Mouse (Mus musculus): Measurements from ENCODE around the gene Inip. TPM values are rescaled to one million over a fixed set of nuclear protein-coding genes. Genes with fewer than 3 reads are reported as not detected.
A peak's percentile ranks its signal among the peaks of the same experiment; 100 is the strongest.

Gene Inip
- polyA plus RNA-seq, 1 experiment = 4.1 TPM

GRCm38 (mm10) chr4:59789015-59789414 lies 12.4 kb downstream of the Inip start:
- Histone ChIP-seq H3K4me3 (ENCODE audit: low read depth, low read length) (no peak overlapping the region), H3K36me3 (ENCODE audit: control insufficient read depth, insufficient read depth, low read length) (no peaks in the 10 kb centered on the region), H3K27me3 (ENCODE audit: control insufficient read depth, insufficient read depth, low read length) (no peaks in the 10 kb centered on the region), H3K4me1 (ENCODE audit: control insufficient read depth, insufficient read depth, insufficient read length, low read length) (no peaks in the 10 kb centered on the region), H3K27ac (ENCODE audit: insufficient read depth, low read depth, low read length) (no peak overlapping the region)
- TF ChIP-seq CTCF (IDR thresholded peaks at IDR 0.05; ENCODE audit: extremely low read depth, insufficient read length, insufficient replicate concordance, low read depth, low read length) (no peak), POLR2A (IDR thresholded peaks at IDR 0.05; ENCODE audit: low read depth, low read length) (no peak)

DNA sequence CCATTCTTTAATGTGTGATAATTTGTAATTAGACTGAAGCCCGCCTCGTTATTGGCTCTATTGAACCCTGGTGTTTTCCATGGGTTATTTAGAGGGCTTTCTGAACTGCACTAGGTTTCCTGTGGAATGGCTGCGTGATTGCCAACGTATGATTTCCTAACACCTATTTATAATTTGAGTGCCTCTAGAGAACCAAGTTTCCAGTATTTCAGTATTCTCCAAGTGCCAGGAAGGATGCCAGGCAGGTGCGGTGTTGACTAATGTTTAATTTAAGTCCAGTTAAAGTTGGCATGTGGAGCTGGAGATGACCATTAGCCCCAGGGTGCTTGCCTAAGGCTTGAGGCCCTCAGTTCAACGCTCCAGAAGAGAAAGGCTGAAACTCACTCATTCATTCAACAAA lies 14.3 kb downstream of the Inip start:
- H3K4me3 ChIP-seq (ENCODE audit: low read depth, low read length) = no peak overlapping the region
- 62% methylated on average over 6 of the region's 6 CpGs for WGBS

GRCm38 (mm10) chr4:59786661-59787060 lies 14.7 kb downstream of the Inip start:
- Histone ChIP-seq H3K4me3 (ENCODE audit: low read depth, low read length) (no peak overlapping the region), H3K36me3 (ENCODE audit: control insufficient read depth, insufficient read depth, low read length) (no peaks in the 10 kb centered on the region), H3K4me1 (ENCODE audit: control insufficient read depth, insufficient read depth, insufficient read length, low read length) (no peaks in the 10 kb centered on the region), H3K27me3 (ENCODE audit: control insufficient read depth, insufficient read depth, low read length) (no peaks in the 10 kb centered on the region), H3K27ac (ENCODE audit: insufficient read depth, low read depth, low read length) (no peak overlapping the region)
- TF ChIP-seq CTCF (IDR thresholded peaks at IDR 0.05; ENCODE audit: extremely low read depth, insufficient read length, insufficient replicate concordance, low read depth, low read length) (peak; percentile 95), POLR2A (IDR thresholded peaks at IDR 0.05; ENCODE audit: low read depth, low read length) (no peak)
- under 1% methylated on average over 7 of the region's 7 CpGs for WGBS

More for the DNA sequence above, 14.3 kb downstream of the Inip start:
- TF ChIP-seq POLR2A (IDR thresholded peaks at IDR 0.05; ENCODE audit: low read depth, low read length) (no peak), CTCF (IDR thresholded peaks at IDR 0.05; ENCODE audit: extremely low read depth, insufficient read length, insufficient replicate concordance, low read depth, low read length) (no peak)
- no peak overlapping the region for H3K27ac ChIP-seq (ENCODE audit: insufficient read depth, low read depth, low read length)
- no peaks in the 10 kb centered on the region for H3K36me3 ChIP-seq (ENCODE audit: control insufficient read depth, insufficient read depth, low read length)
- no peaks in the 10 kb centered on the region for H3K27me3 ChIP-seq (ENCODE audit: control insufficient read depth, insufficient read depth, low read length)
- H3K4me1 ChIP-seq (ENCODE audit: control insufficient read depth, insufficient read depth, insufficient read length, low read length) = no peaks in the 10 kb centered on the region

GRCm38 (mm10) chr4:59785412-59785811 lies 16.0 kb downstream of the Inip start:
- WGBS = 22% methylated on average over 2 of the region's 2 CpGs
- Histone ChIP-seq H3K36me3 (ENCODE audit: control insufficient read depth, insufficient read depth, low read length) (no peaks in the 10 kb centered on the region), H3K27me3 (ENCODE audit: control insufficient read depth, insufficient read depth, low read length) (no peaks in the 10 kb centered on the region), H3K27ac (ENCODE audit: insufficient read depth, low read depth, low read length) (no peak overlapping the region), H3K4me1 (ENCODE audit: control insufficient read depth, insufficient read depth, insufficient read length, low read length) (no peaks in the 10 kb centered on the region), H3K4me3 (ENCODE audit: low read depth, low read length) (no peak overlapping the region)
- TF ChIP-seq POLR2A (IDR thresholded peaks at IDR 0.05; ENCODE audit: low read depth, low read length) (no peak), CTCF (IDR thresholded peaks at IDR 0.05; ENCODE audit: extremely low read depth, insufficient read length, insufficient replicate concordance, low read depth, low read length) (no peak)

DNA sequence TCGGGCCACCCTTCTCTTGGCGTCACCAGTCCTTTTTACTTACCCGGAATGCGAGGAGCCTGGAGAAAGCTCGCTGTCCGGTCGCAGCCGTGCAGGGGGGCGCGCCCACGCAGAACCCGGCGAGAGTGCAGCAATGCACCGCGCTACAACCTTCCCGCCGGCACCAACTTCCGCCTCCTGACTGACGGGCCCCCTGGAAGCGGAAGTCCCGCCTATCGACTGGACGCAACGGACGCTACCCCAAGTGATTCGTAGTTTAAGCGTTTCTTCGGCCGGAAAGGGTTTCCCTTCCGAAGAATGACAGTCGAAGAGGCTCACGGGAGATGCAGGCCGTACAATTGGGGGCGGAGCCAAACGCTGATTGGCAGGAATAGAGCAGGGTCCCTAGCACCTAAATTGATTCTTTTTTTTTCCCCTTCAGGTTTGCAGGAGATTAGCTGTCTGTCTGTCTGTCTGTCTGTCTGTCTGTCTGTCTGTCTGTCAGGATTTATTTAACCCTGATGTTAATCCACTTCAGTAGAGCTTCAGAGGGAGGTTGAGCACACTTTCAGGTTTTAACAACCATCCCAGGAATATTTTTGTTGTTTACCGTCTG lies 17.6 kb downstream of the Inip start:
- H3K27ac ChIP-seq (ENCODE audit: insufficient read depth, low read depth, low read length) = 0 out of 2 replicates have a peak overlapping the region, but pooled peaks have one; percentile 19
- H3K4me1 ChIP-seq (ENCODE audit: control insufficient read depth, insufficient read depth, insufficient read length, low read length) = no peaks in the 10 kb centered on the region
- under 1% methylated on average over 36 of the region's 36 CpGs for WGBS
- no peaks in the 10 kb centered on the region for H3K36me3 ChIP-seq (ENCODE audit: control insufficient read depth, insufficient read depth, low read length)
- H3K27me3 ChIP-seq (ENCODE audit: control insufficient read depth, insufficient read depth, low read length) = no peaks in the 10 kb centered on the region
- TF ChIP-seq CTCF (IDR thresholded peaks at IDR 0.05; ENCODE audit: extremely low read depth, insufficient read length, insufficient replicate concordance, low read depth, low read length) (no peak), POLR2A (IDR thresholded peaks at IDR 0.05; ENCODE audit: low read depth, low read length) (peak; percentile 33; the same call in 1 of the 2 replicates)
- H3K4me3 ChIP-seq (ENCODE audit: low read depth, low read length) = peak overlapping the region; percentile 93

DNA sequence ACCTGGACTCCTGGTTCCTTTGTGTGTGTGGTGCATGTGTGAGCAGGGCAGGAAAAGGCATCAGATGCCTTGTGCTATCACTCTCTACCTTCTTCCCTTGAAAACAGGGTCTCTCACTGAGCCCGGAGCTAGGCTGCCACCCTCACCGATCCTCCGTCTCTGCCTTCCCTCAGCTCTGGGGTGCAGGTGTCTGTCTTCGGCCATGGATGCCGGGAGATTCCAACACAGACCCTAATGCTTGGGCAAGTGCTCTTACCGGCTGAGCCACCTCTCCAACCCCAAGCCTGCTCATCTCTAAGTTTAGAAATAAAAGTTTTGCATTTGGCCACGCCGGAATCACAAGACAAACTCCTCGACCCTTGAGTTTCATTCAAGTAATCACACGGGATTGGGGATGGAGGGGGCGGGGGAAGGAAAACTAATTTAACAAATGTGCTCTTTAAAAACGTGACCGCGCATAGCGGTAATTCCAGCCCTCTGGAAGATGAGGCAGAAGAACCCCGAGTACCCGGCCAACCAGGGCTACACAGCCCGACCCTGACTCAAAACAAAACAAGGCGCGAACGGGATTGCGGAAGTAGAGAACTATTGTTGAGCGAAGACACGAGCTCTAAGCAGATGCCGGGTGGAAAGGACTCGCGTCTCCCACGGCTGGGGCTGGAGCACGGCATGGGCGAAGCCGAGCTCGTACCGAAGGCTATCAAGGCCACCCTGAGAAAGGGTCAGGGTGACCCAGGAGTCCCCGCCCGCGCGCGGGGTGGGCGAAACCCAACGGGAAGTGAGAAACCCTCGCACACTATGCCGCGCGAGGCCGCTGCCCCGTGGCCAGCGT lies 18.3 kb downstream of the Inip start:
- no peak for TF ChIP-seq CTCF (IDR thresholded peaks at IDR 0.05; ENCODE audit: extremely low read depth, insufficient read length, insufficient replicate concordance, low read depth, low read length)
- TF ChIP-seq POLR2A (IDR thresholded peaks at IDR 0.05; ENCODE audit: low read depth, low read length) = no peak
- under 1% methylated on average over 47 of the region's 47 CpGs for WGBS
- Histone ChIP-seq H3K4me1 (ENCODE audit: control insufficient read depth, insufficient read depth, insufficient read length, low read length) (no peaks in the 10 kb centered on the region), H3K27me3 (ENCODE audit: control insufficient read depth, insufficient read depth, low read length) (no peaks in the 10 kb centered on the region), H3K36me3 (ENCODE audit: control insufficient read depth, insufficient read depth, low read length) (no peaks in the 10 kb centered on the region), H3K27ac (ENCODE audit: insufficient read depth, low read depth, low read length) (0 out of 2 replicates have a peak overlapping the region, but pooled peaks have one; percentile 19), H3K4me3 (ENCODE audit: low read depth, low read length) (peak overlapping the region; percentile 93)

DNA sequence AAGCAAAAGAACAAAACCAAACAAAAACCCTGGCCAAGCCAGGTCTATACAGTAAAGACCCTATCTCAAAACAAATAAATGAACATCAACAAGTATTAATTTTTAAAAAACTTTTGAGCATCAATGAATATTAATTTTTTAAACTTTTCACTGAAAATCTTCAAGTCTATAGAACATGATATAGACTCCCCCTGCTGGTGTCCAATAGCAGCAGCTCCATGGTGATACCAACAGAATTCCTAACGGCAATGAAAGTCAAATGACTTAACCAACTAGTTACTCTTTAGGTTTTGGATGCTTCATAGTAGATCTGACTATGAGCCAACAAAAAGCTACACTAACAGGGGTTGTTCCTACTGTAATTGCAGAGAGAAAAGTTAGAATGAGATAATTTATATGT lies 20.8 kb downstream of the Inip start:
- 9% methylated on average over 1 of the region's 1 CpGs for WGBS
- H3K27me3 ChIP-seq (ENCODE audit: control insufficient read depth, insufficient read depth, low read length) = no peaks in the 10 kb centered on the region
- TF ChIP-seq POLR2A (IDR thresholded peaks at IDR 0.05; ENCODE audit: low read depth, low read length) = no peak
- TF ChIP-seq CTCF (IDR thresholded peaks at IDR 0.05; ENCODE audit: extremely low read depth, insufficient read length, insufficient replicate concordance, low read depth, low read length) = no peak

More for the DNA sequence above, 20.8 kb downstream of the Inip start:
- Histone ChIP-seq H3K36me3 (ENCODE audit: control insufficient read depth, insufficient read depth, low read length) (peaks cover 2% of the 10 kb centered on the region; the same call in 1 of the 2 replicates), H3K4me1 (ENCODE audit: control insufficient read depth, insufficient read depth, insufficient read length, low read length) (no peaks in the 10 kb centered on the region), H3K27ac (ENCODE audit: insufficient read depth, low read depth, low read length) (no peak overlapping the region), H3K4me3 (ENCODE audit: low read depth, low read length) (no peak overlapping the region)

All from small intestine, adult 2 months (tissue).